Mouse (Mus musculus): ENCODE results near the gene Taok3.

GRCm38 (mm10) chr5:117123102-117123501 is 3.2 kb downstream of the Taok3 start:
- TF ChIP-seq GATA1 (IDR thresholded peaks at IDR 0.05; ENCODE audit: low read length) (no peak), TAL1 (IDR thresholded peaks at IDR 0.05; ENCODE audit: low read length) (no peak)
